Mouse (Mus musculus) MEL (cell line): ENCODE results near the gene Pakap. TPM values are rescaled to one million over a fixed set of nuclear protein-coding genes. Genes with fewer than 3 reads are reported as not detected.
A peak's percentile ranks its signal among the peaks of the same experiment; 100 is the strongest.

ENCODE experiments used
- DNase-seq: peaks from one replicate; pipeline ENCODE4 v3.0.0; 2011; ENCODE audit warnings: low read depth, low spot score
- H3K27ac ChIP-seq: 2 replicates; pipeline ENCODE4 v1.5.1; 2012; ENCODE audit warnings: low read depth, mild to moderate bottlenecking, control low read depth, low read length, moderate library complexity; ENCODE audit not compliant: control insufficient read depth
- H3K27me3 ChIP-seq, 2 experiments: fragments of 150-350 bp in 1 of 2; sonication (generic) in 1 of 2; 2 replicates each; pipeline ENCODE4 v1.6.1; 2012; ENCODE audit warnings: low read length in 2 of 2, mild to moderate bottlenecking in 2 of 2, improper control_type of control experiment in 1 of 2, moderate library complexity in 1 of 2; ENCODE audit not compliant: insufficient read depth in 2 of 2, control insufficient read depth in 1 of 2
- H3K36me3 ChIP-seq, 2 experiments: 2 replicates each; pipeline ENCODE4 v1.6.1; 2012 to 2014; ENCODE audit warnings: low read length in 2 of 2, improper control_type of control experiment in 1 of 2, inconsistent platforms in 1 of 2, mild to moderate bottlenecking in 1 of 2; ENCODE audit not compliant: insufficient read depth in 2 of 2, control insufficient read depth in 1 of 2
- H3K4me1 ChIP-seq, 2 experiments: fragments of 150-350 bp in 1 of 2; sonication (generic) in 1 of 2; 2 replicates each; pipeline ENCODE4 v1.6.1; 2012; ENCODE audit warnings: low read length in 2 of 2, improper control_type of control experiment in 1 of 2, mild to moderate bottlenecking in 1 of 2; ENCODE audit not compliant: insufficient read depth in 2 of 2, control insufficient read depth in 1 of 2
- H3K4me3 ChIP-seq, 2 experiments: fragments of 150-350 bp in 1 of 2; sonication (generic) in 1 of 2; 2 replicates each; pipeline ENCODE4 v1.5.1; 2012; ENCODE audit warnings: low read depth in 2 of 2, low read length in 2 of 2, mild to moderate bottlenecking in 2 of 2, moderate library complexity in 2 of 2, control low read depth in 1 of 2, improper control_type of control experiment in 1 of 2; ENCODE audit not compliant: control insufficient read depth in 1 of 2, insufficient read depth in 1 of 2
- H3K79me2 ChIP-seq: 2 replicates; pipeline ENCODE4 v1.6.1; 2012; ENCODE audit warnings: mild to moderate bottlenecking, low read length, moderate library complexity; ENCODE audit not compliant: control insufficient read depth, poor library complexity, insufficient read depth
- H3K9ac ChIP-seq: 2 replicates; pipeline ENCODE4 v1.6.1; 2012; ENCODE audit warnings: low read depth, mild to moderate bottlenecking, control low read depth, low read length, moderate library complexity; ENCODE audit not compliant: control insufficient read depth, poor library complexity, severe bottlenecking
- H3K9me3 ChIP-seq: fragments of 150-350 bp; sonication (generic); replicated peaks from 2 replicates; pipeline ENCODE4 v1.6.1; 2012; ENCODE audit warnings: mild to moderate bottlenecking, low read length, improper control_type of control experiment, moderate library complexity; ENCODE audit not compliant: insufficient read depth
- BHLHE40 ChIP-seq: IDR thresholded peaks from 2 replicates; pipeline ENCODE4 v1.6.1; 2012; ENCODE audit warnings: low read depth, mild to moderate bottlenecking, inconsistent platforms, low read length, improper control_type of control experiment, borderline replicate concordance
- CHD2 ChIP-seq: IDR thresholded peaks from 2 replicates; pipeline ENCODE4 v1.6.1; 2011; ENCODE audit warnings: low read length, improper control_type of control experiment
- CTCF ChIP-seq, 3 experiments: IDR thresholded peaks in 2 of 3; conservative IDR thresholded peaks in 1 of 3; 2 replicates each; pipeline ENCODE4 v1.5.1; 2011 to 2012; ENCODE audit warnings: low read length in 3 of 3, low read depth in 2 of 3, mild to moderate bottlenecking in 2 of 3, improper control_type of control experiment in 1 of 3, inconsistent platforms in 1 of 3, mixed read lengths in 1 of 3, moderate library complexity in 1 of 3; ENCODE audit not compliant: control insufficient read depth in 1 of 3, insufficient read depth in 1 of 3, poor library complexity in 1 of 3, severe bottlenecking in 1 of 3
- E2F4 ChIP-seq: IDR thresholded peaks from 2 replicates; pipeline ENCODE4 v1.6.1; 2011; ENCODE audit warnings: low read depth, low read length, improper control_type of control experiment, borderline replicate concordance
- ELF1 ChIP-seq: IDR thresholded peaks from 2 replicates; pipeline ENCODE4 v1.6.1; 2014; ENCODE audit warnings: low read depth, mild to moderate bottlenecking, inconsistent platforms, low read length, improper control_type of control experiment, moderate library complexity
- EP300 ChIP-seq, 2 experiments: IDR thresholded peaks; 2 replicates each; pipeline ENCODE4 v1.6.1; 2011; ENCODE audit warnings: improper control_type of control experiment in 2 of 2, low read length in 2 of 2, low read depth in 1 of 2, mild to moderate bottlenecking in 1 of 2
- ETS1 ChIP-seq: IDR thresholded peaks from 2 replicates; pipeline ENCODE4 v1.6.1; 2012; ENCODE audit warnings: low read depth, mild to moderate bottlenecking, inconsistent platforms, low read length, improper control_type of control experiment, moderate library complexity
- GATA1 ChIP-seq: IDR thresholded peaks from 2 replicates; pipeline ENCODE4 v1.6.1; 2011; ENCODE audit warnings: low read depth, low read length, improper control_type of control experiment
- JUND ChIP-seq: IDR thresholded peaks from 2 replicates; pipeline ENCODE4 v1.6.1; 2011; ENCODE audit warnings: low read depth, mild to moderate bottlenecking, improper control_type of control experiment, low read length
- MAX ChIP-seq: IDR thresholded peaks from 2 replicates; pipeline ENCODE4 v1.6.1; 2011; ENCODE audit warnings: low read length, improper control_type of control experiment
- NELFE ChIP-seq: IDR thresholded peaks from 2 replicates; pipeline ENCODE4 v1.6.1; 2011; ENCODE audit warnings: low read depth, low read length, improper control_type of control experiment
- RAD21 ChIP-seq: IDR thresholded peaks from 2 replicates; pipeline ENCODE4 v1.6.1; 2011; ENCODE audit warnings: mild to moderate bottlenecking, low read depth, low read length, improper control_type of control experiment
- RCOR1 ChIP-seq: IDR thresholded peaks from 2 replicates; pipeline ENCODE4 v1.6.1; 2012; ENCODE audit warnings: low read depth, mild to moderate bottlenecking, inconsistent platforms, low read length, improper control_type of control experiment
- SMC3 ChIP-seq: IDR thresholded peaks from 2 replicates; pipeline ENCODE4 v1.6.1; 2011; ENCODE audit warnings: low read depth, low read length, improper control_type of control experiment
- TBP ChIP-seq: IDR thresholded peaks from 2 replicates; pipeline ENCODE4 v1.8.0; 2011; ENCODE audit warnings: low read depth, low read length, improper control_type of control experiment
- UBTF ChIP-seq: IDR thresholded peaks from 2 replicates; pipeline ENCODE4 v1.6.1; 2012; ENCODE audit warnings: low read depth, mild to moderate bottlenecking, inconsistent platforms, low read length, improper control_type of control experiment, moderate library complexity, borderline replicate concordance; ENCODE audit not compliant: insufficient read depth
- USF1 ChIP-seq: IDR thresholded peaks from 2 replicates; pipeline ENCODE4 v1.6.1; 2014; ENCODE audit warnings: low read depth, mild to moderate bottlenecking, inconsistent platforms, low read length, improper control_type of control experiment, moderate library complexity
- USF2 ChIP-seq, 2 experiments: IDR thresholded peaks; 2 replicates each; pipeline ENCODE4 v1.6.1; 2011 to 2012; ENCODE audit warnings: improper control_type of control experiment in 2 of 2, low read length in 2 of 2, borderline replicate concordance in 1 of 2, inconsistent platforms in 1 of 2, low read depth in 1 of 2, mild to moderate bottlenecking in 1 of 2; ENCODE audit not compliant: insufficient read depth in 1 of 2
- ZC3H11A ChIP-seq: IDR thresholded peaks from 2 replicates; pipeline ENCODE4 v1.6.1; 2012; ENCODE audit warnings: low read depth, mild to moderate bottlenecking, inconsistent platforms, low read length, improper control_type of control experiment
- ZMIZ1 ChIP-seq: IDR thresholded peaks from 2 replicates; pipeline ENCODE4 v1.6.1; 2012; ENCODE audit warnings: low read depth, mild to moderate bottlenecking, inconsistent platforms, low read length, improper control_type of control experiment, moderate library complexity
- ZNF384 ChIP-seq: IDR thresholded peaks from 2 replicates; pipeline ENCODE4 v1.6.1; 2012; ENCODE audit warnings: low read depth, mild to moderate bottlenecking, inconsistent platforms, low read length, improper control_type of control experiment
- polyA plus RNA-seq, 2 experiments: library from polyadenylated mRNA; stranded (reverse) in 1 of 2; unstranded in 1 of 2; fragments of >175 nt in 1 of 2; fragments of >200 nt in 1 of 2; gene quantifications; 2 replicates each; pipeline versions ENCODE4 v1.2.1 to v1.2.4; 2012; ENCODE audit warnings: low replicate concordance in 2 of 2, low read depth in 1 of 2; ENCODE audit not compliant: insufficient read length in 2 of 2, insufficient read depth in 1 of 2, missing spikeins in 1 of 2
- total RNA-seq: library from RNA; depleted of rRNA; stranded (reverse); fragments of 300-350 nt; gene quantifications from 2 replicates; pipeline ENCODE4 v1.2.3, GENCODE M21; 2012

The Pakap gene
- total and polyA plus RNA-seq, 3 experiments = not detected

DNA sequence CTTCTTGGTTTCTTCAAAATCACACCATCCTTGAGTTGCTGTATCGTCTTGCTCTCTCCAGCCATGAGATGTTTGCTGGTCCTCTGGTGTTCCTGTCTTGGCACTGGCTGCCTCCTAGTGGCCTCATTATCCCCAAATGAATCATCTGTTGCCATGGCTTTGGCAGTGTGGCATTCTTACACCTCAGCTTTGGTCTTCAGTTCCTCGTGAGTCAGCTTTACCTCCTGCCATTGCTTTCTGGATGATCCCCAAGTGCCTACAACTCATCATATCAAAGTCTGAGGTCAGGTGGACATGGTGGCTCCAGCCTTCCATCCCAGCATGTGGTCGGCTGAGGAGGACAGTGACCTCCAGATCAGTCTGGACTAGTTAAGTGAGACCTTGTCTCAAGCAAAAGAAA lies 98.1 kb downstream of the Pakap start:
- Histone ChIP-seq H3K79me2 (no peaks in the 10 kb centered on the region), H3K27me3 (peaks cover 11 to 14% of the 10 kb centered on the region in 2 experiments), H3K4me1 (no peaks in the 10 kb centered on the region), H3K36me3 (no peaks in the 10 kb centered on the region), H3K9ac (no peak overlapping the region), H3K4me3 (no peak overlapping the region), H3K9me3 (no peaks in the 10 kb centered on the region), H3K27ac (no peak overlapping the region)
- no peak for DNase-seq
- TF ChIP-seq SMC3 (no peak), USF1 (no peak), MAX (no peak), TBP (no peak), RAD21 (no peak), ETS1 (no peak), EP300 (IDR thresholded peaks at IDR 0.05; ENCODE audit: low read depth in 1 of 2, low read length in 2 of 2) (no peak)

- peak; percentile 44 for DNase-seq
- TF ChIP-seq SMC3 (peak; percentile 74), ZNF384 (peak; percentile 92), E2F4 (no peak), GATA1 (no peak), USF1 (peak; percentile 89), ZMIZ1 (no peak), ELF1 (no peak), ZC3H11A (peak; percentile 54), JUND (no peak), BHLHE40 (no peak), USF2 (IDR thresholded peaks at IDR 0.05; ENCODE audit: borderline replicate concordance in 1 of 2, insufficient read depth in 1 of 2, low read depth in 1 of 2, low read length in 2 of 2) (peak in 1 of 2 experiments; percentile 52; a peak in 1 of 4 replicates), MAX (no peak; the same call in 1 of the 2 replicates), UBTF (no peak), CTCF (IDR thresholded peaks at IDR 0.05 in 2 of 3, conservative IDR thresholded peaks at IDR 0.05 in 1 of 3; ENCODE audit: control insufficient read depth in 1 of 3, insufficient read depth in 1 of 3, low read depth in 2 of 3, low read length in 3 of 3, poor library complexity in 1 of 3, severe bottlenecking in 1 of 3) (peak; percentile 25 to 63 (median 27); a peak in 4 of 6 replicates), NELFE (no peak), RAD21 (peak; percentile 73), CHD2 (no peak), ETS1 (no peak), RCOR1 (no peak)
- no peaks in the 10 kb centered on the region for H3K36me3 ChIP-seq
- no peaks in the 10 kb centered on the region for H3K79me2 ChIP-seq
- no peaks in the 10 kb centered on the region for H3K9me3 ChIP-seq
- H3K4me1 ChIP-seq = no peaks in the 10 kb centered on the region
- H3K4me3 ChIP-seq = no peak overlapping the region
- H3K27me3 ChIP-seq = peaks cover 5 to 6% of the 10 kb centered on the region in 2 experiments
- H3K27ac ChIP-seq = no peak overlapping the region
- H3K9ac ChIP-seq = no peak overlapping the region
These were observed 103.0 kb downstream of the Pakap start for GRCm38 (mm10) chr4:57670813-57671469.
